Mouse (Mus musculus) C2C12 (cell line): ENCODE measurements around the gene Guca2a.

Experiments used
- CTCF ChIP-seq: IDR thresholded peaks from one replicate; pipeline ENCODE4 v1.5.1; 2011; ENCODE audit not compliant: control insufficient read depth, insufficient read depth, insufficient read length
- MYOD1 ChIP-seq: IDR thresholded peaks from one replicate; pipeline ENCODE4 v1.6.1; 2011; ENCODE audit warnings: low read depth; ENCODE audit not compliant: control insufficient read depth, insufficient read length

GRCm38 (mm10) chr4:119638656-119639055, 1.2 kb downstream of the Guca2a start:
- TF ChIP-seq CTCF (no peak), MYOD1 (no peak)
